Mouse (Mus musculus) lung, postnatal 4 days (tissue): ENCODE data around the gene Gm10378.
"Not testable (repeated sequence)": the region's sequence is repeated elsewhere in the genome, so short reads cannot be mapped to it uniquely, and the experiment has no call there.

Source experiments
- DNase-seq, 2 experiments: peaks; one replicate each; pipeline ENCODE4 v3.0.0; 2021

Gm10378 gene

GRCm38 (mm10) chr14:42655638-42656037, at the start of gene Gm10378:
Gene Gm10378, plus strand, starts transcription at chr14:42655938.
- not testable (repeated sequence) for DNase-seq

DNA sequence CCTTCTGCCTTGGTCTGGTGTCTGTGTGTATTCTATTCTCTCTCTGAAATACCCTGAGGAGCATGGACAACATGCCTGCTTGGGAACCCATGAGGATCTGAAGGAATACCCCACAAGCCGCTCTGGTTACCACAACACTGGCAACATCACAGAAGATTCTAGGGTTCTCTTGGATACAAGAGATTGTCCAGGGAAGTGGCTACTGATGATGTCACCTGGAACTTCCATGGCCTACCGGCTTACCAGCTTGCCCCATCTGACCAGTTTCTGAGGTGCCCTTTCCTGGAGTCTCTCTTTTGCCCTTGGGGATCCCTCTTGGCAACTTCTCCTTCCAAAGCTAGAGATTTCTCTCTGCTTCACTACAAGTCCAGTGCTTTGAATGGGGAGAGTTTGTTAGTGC, 13.9 kb upstream of the Gm10378 start, which contains the start of gene Gm3633:
Gene Gm3633, minus strand, starts transcription at position 101 of the 400 bp plus-strand sequence.
- not testable (repeated sequence) for DNase-seq
